Mouse (Mus musculus) midbrain, embryonic 15.5 days (tissue): ENCODE results near the gene Atg4a. TPM values are rescaled to one million over a fixed set of nuclear protein-coding genes. Genes with fewer than 3 reads are reported as not detected.

Experiments
- ATAC-seq: fragments of 200-750 bp; cut with Nextera tagmentation; replicated peaks from 2 replicates; pipeline ENCODE4 v1.8.0; 2017; ENCODE audit warnings: moderate TSS enrichment
- H3K27ac ChIP-seq: fragments of 300-500 bp; sonication (generic); 2 replicates; pipeline ENCODE4 v1.5.1; 2015; ENCODE audit warnings: mild to moderate bottlenecking, inconsistent platforms
- H3K27me3 ChIP-seq: fragments of 300-500 bp; sonication (generic); replicated peaks from 2 replicates; pipeline ENCODE4 v1.6.1; 2015; ENCODE audit warnings: inconsistent platforms
- H3K36me3 ChIP-seq: fragments of 300-500 bp; sonication (generic); replicated peaks from 2 replicates; pipeline ENCODE4 v1.6.1; 2015; ENCODE audit warnings: inconsistent platforms
- H3K4me1 ChIP-seq: fragments of 300-500 bp; sonication (generic); 2 replicates; pipeline ENCODE4 v1.6.1; 2015; ENCODE audit warnings: inconsistent platforms
- H3K4me2 ChIP-seq: fragments of 300-500 bp; sonication (generic); 2 replicates; pipeline ENCODE4 v1.6.1; 2015; ENCODE audit warnings: inconsistent platforms, mild to moderate bottlenecking, moderate library complexity
- H3K4me3 ChIP-seq: fragments of 300-500 bp; sonication (generic); 2 replicates; pipeline ENCODE4 v1.5.1; 2015; ENCODE audit warnings: mild to moderate bottlenecking, inconsistent platforms
- H3K9ac ChIP-seq: fragments of 300-500 bp; sonication (generic); 2 replicates; pipeline ENCODE4 v1.6.1; 2015; ENCODE audit warnings: mild to moderate bottlenecking, inconsistent platforms
- H3K9me3 ChIP-seq: fragments of 300-500 bp; sonication (generic); 2 replicates; pipeline ENCODE4 v1.6.1; 2016; ENCODE audit warnings: inconsistent platforms
- WGBS: fragments of 180-500 bp; shearing (Covaris S2); methylation state at CpG from one replicate; pipeline ENCODE4 v1.1.7; 2015; ENCODE audit warnings: mixed read lengths; 5-methylcytosine and 5-hydroxymethylcytosine counted together
- polyA plus RNA-seq: library from polyadenylated mRNA; unstranded; fragments of >200 nt; fragmentation: Nextera tagmentation; extraction: Ambion mirVana; gene quantifications from 2 replicates; pipeline ENCODE4 v1.2.1, GENCODE M21; 2015

Atg4a gene
- 8.3 and 9.3 TPM in 2 replicates for polyA plus RNA-seq

DNA sequence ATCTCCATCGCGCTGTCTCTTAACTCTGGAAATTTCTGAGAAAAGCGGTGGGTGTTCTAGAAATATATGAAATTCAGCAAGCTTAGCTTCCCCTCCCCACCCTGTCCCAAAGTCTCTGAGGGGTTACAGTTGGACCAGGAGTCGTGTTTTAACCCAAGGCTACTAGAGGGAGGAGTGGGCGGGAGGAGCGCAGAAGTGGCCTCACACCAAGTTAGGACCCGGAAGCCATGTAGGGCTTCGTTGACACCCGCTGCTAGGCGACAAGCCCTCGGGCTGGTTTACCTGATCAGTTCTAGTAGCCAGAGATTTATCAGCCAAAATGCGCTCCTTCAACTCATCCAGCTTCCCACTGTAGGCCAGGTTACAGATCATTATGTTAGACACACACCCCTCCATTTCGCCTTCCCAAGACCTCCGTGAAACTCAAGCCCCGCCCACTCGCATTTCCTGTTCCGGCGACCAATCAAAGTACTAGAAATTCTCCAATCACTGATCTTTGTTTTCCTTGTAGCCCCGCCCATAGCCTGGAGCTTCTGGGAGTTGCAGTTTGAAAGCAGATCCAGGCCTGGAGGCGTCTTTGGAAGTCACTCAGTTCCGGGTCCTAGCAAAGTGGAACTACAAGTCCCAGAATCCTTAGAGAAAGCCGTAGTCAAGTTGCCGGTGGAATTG is at the start of gene Atg4a, which contains the start of gene Psmd10:
Gene Atg4a (plus strand): TSS at position 636 of the 669 bp plus-strand sequence.
Gene Psmd10 (minus strand): TSS at position 457 of the 669 bp plus-strand sequence.
- Histone ChIP-seq H3K27ac (peak within 1 kb of the TSS; percentile 66), H3K4me1 (no peaks in the 10 kb centered on the region), H3K9me3 (no peaks in the 10 kb centered on the region), H3K4me3 (peak within 1 kb of the TSS; percentile 55), H3K9ac (peak within 1 kb of the TSS; percentile 55), H3K27me3 (peaks cover 6% of the 10 kb centered on the region), H3K36me3 (no peaks in the 10 kb centered on the region), H3K4me2 (peak within 1 kb of the TSS; percentile 53)
- WGBS, result 19% methylated on average over 23 of the region's 23 CpGs
- ATAC-seq, result peak; percentile 99

DNA sequence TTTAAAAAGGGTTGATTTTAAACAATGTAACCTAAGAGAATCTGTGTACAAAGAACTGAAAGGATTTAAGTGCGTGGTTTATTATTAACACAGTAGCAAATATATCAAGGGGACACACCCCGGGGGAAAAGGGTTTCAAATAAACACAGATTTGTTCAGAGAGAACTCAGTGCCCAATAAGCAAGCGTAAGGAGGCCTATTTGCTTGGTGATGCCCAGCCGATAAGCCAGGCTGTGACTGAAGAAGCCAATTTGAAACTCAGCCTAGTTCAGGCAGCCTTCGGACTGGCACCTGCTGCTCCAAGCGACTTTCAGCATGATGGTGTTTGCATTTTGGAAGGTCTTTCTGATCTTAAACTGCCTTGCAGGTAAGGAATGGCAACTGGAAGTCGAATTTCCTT is 49.3 kb upstream of the Atg4a start, which contains the start of gene Vsig1:
Gene Vsig1 (plus strand): TSS at position 249 of the 400 bp plus-strand sequence.
- H3K4me2 ChIP-seq, result no peak within 1 kb of the TSS
- H3K9ac ChIP-seq, result no peak within 1 kb of the TSS
- H3K4me3 ChIP-seq, result no peak within 1 kb of the TSS
- WGBS, result 78% methylated on average over 7 of the region's 7 CpGs
- no peaks in the 10 kb centered on the region for H3K36me3 ChIP-seq
- 0 out of 2 replicates have a peak, but pooled peaks cover 2% of the 10 kb centered on the region for H3K27me3 ChIP-seq
- H3K4me1 ChIP-seq, result no peaks in the 10 kb centered on the region
- ATAC-seq, result no peak
- no peak within 1 kb of the TSS for H3K27ac ChIP-seq
- H3K9me3 ChIP-seq, result no peaks in the 10 kb centered on the region

DNA sequence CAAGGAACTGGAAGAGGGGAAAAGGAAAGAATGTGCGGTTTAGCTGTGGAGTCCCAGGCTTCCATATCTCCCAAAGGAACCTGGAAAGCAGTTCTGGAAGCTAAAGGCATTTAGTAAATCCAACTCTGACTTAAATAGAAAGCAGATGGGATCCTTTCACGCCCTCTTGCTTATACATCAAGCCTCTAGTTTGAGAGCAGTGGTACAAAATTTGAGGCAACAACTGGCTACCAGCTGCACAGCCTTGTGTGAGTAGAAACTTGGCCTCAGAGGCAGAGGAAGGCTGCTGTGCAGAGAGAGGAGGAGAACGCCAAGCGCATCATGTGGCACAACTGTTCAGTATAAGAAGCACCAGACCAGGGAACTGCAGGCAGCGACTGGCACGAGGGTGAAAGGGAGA is 35.4 kb upstream of the Atg4a start:
- Histone ChIP-seq H3K4me3 (no peak overlapping the region), H3K4me2 (no peak overlapping the region), H3K9ac (no peak overlapping the region), H3K36me3 (no peaks in the 10 kb centered on the region), H3K27ac (no peak overlapping the region), H3K9me3 (no peaks in the 10 kb centered on the region), H3K4me1 (no peaks in the 10 kb centered on the region), H3K27me3 (peaks cover 32% of the 10 kb centered on the region)
- 83% methylated on average over 6 of the region's 6 CpGs for whole genome bisulfite sequencing
- ATAC-seq, result no peak

DNA sequence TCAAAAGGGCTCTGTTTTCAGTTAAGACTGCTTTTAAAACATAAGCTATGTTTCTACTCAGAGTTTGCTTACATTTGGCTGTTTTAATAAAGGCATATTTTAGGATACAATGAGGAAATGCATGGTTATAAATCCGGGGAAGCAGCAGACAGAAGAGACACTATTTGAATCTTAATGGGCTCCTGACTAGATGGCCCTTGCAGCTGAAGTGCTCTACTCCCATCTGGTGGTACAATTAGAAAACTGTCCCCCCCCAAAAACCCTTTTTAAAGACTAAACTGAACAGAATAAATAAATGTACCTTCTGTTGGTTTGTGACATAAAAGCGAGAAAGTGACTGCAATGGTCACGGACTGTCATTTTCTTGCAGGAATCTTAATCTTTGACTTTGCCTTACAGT is 24.6 kb upstream of the Atg4a start:
- H3K4me2 ChIP-seq, result no peak overlapping the region
- H3K4me3 ChIP-seq, result no peak overlapping the region
- no peak overlapping the region for H3K27ac ChIP-seq
- H3K4me1 ChIP-seq, result no peaks in the 10 kb centered on the region
- H3K9me3 ChIP-seq, result no peaks in the 10 kb centered on the region
- peak; percentile 74; the same call in 1 of the 2 replicates for ATAC-seq
- WGBS, result 66% methylated on average over 3 of the region's 3 CpGs
- H3K36me3 ChIP-seq, result no peaks in the 10 kb centered on the region
- no peak overlapping the region for H3K9ac ChIP-seq
- peaks cover 26% of the 10 kb centered on the region for H3K27me3 ChIP-seq

DNA sequence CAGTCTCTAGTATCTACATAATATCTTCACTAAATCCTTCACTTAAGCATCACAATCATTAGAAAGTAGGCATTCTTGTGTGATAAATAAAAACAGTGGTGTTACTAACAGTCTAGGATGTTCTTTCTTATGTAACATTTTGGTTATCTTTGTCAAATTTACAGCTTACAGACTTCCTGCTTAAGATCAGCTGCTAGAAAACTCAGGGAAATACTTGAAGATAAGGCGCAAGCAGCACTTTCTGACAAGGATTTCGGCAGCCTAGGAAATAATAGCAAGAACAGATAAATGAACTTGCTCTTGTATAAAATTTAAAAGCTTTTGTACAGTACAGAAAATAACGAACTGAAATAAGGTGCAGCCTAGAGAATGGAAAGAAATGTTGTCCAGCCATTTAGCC is 23.4 kb upstream of the Atg4a start:
- H3K27ac ChIP-seq, result no peak overlapping the region
- no peak overlapping the region for H3K9ac ChIP-seq
- H3K4me1 ChIP-seq, result no peaks in the 10 kb centered on the region
- no peaks in the 10 kb centered on the region for H3K36me3 ChIP-seq
- peaks cover 18% of the 10 kb centered on the region for H3K27me3 ChIP-seq
- H3K4me2 ChIP-seq, result no peak overlapping the region
- no peak for ATAC-seq
- no peak overlapping the region for H3K4me3 ChIP-seq
- WGBS, result 86% methylated on average over 3 of the region's 3 CpGs
- no peaks in the 10 kb centered on the region for H3K9me3 ChIP-seq

DNA sequence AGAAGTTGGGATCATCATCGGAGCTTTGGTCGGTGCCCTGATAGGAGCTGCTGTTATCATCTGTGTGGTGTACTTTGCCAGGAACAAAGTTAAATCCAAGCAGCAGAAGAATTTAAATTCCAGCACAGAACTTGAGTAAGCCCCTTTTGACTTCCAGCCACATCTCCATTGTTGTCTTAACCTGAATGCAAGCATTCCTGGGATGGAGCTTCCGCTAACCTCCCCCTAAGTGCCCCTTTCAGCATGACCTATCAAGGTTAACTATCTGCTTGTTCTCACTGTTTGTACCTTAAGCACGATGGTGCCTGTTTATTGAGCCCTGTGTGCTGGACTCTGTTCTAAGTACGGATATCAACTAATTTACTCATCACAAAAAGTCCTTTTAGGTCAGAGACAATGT is 20.4 kb upstream of the Atg4a start:
- Histone ChIP-seq H3K9ac (no peak overlapping the region), H3K27me3 (peaks cover 21% of the 10 kb centered on the region), H3K4me1 (no peaks in the 10 kb centered on the region), H3K4me2 (no peak overlapping the region), H3K36me3 (no peaks in the 10 kb centered on the region), H3K27ac (no peak overlapping the region), H3K4me3 (no peak overlapping the region), H3K9me3 (no peaks in the 10 kb centered on the region)
- 78% methylated on average over 5 of the region's 5 CpGs for WGBS
- ATAC-seq, result no peak

DNA sequence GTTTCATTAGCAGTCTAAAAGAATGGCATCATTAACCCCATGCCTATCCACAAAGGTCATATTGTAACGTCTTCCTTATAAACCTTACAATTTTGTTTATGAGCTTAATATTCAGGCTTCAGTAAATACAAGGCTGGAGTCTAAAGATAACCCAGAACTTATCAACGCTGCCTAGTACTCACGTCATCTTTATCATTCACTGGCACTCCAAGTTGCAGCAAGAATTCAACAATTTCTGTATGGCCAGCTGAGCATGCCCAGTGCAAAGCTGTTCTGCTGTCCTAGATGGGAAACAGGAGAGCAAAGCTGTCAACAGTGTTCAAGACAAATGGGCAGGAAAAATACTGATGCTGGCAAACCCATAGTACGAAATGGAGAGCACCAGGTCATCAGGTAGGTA is 3.1 kb upstream of the Atg4a start:
- no peak overlapping the region for H3K27ac ChIP-seq
- H3K4me3 ChIP-seq, result no peak overlapping the region
- H3K27me3 ChIP-seq, result peaks cover 9% of the 10 kb centered on the region
- no peak for ATAC-seq
- H3K36me3 ChIP-seq, result no peaks in the 10 kb centered on the region
- H3K4me1 ChIP-seq, result no peaks in the 10 kb centered on the region
- H3K9ac ChIP-seq, result no peak overlapping the region
- WGBS, result 96% methylated on average over 4 of the region's 4 CpGs
- no peaks in the 10 kb centered on the region for H3K9me3 ChIP-seq
- no peak overlapping the region for H3K4me2 ChIP-seq

DNA sequence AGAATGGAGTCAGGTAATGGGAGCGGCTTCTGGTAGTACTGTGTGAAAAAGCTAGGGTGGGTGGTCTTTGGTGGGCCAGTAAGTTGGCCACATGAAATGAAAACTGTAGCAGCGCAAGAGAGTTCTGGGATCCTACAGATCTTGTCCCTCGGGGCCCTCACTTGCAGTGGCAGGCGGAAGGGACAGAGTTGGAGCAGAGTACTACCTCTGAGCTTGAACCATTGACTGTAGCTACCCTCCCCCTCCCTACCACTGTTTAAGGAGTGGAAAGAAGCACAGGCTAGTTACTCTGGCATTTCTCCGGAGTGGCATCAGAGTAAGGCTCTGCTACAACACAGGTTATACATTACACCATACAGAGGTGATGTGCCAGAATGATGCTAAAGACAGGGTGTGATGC is 252 bp downstream of the Atg4a start:
- Histone ChIP-seq H3K27me3 (peaks cover 6% of the 10 kb centered on the region), H3K36me3 (no peaks in the 10 kb centered on the region), H3K4me1 (no peaks in the 10 kb centered on the region), H3K9me3 (no peaks in the 10 kb centered on the region), H3K4me3 (peak overlapping the region; percentile 55), H3K9ac (peak overlapping the region; percentile 26), H3K27ac (no peak overlapping the region), H3K4me2 (peak overlapping the region; percentile 53)
- 28% methylated on average over 5 of the region's 5 CpGs for WGBS
- ATAC-seq, result peak; percentile 83

DNA sequence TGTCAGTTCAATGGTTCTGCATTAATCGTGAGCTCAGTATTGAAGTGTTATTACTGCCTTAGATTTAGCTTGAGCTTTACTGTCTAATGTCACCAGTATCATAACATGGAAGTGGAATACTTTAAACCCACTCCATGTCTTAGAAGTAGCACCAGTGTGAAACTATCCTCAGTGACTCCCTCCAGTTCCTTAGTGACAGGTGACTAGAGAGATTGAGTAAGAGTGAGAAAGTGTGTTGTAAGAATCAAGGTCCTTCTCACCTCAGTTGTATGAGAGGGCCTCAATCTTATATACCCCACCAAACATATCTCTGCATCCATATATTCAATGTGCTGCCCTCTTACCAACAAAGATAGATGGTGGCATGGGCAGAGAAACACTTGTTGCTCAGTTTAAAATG is 22.2 kb downstream of the Atg4a start:
- H3K4me2 ChIP-seq, result no peak overlapping the region
- 88% methylated on average over 1 of the region's 1 CpGs for WGBS
- H3K36me3 ChIP-seq, result no peaks in the 10 kb centered on the region
- no peak for ATAC-seq
- H3K9me3 ChIP-seq, result no peaks in the 10 kb centered on the region
- no peak overlapping the region for H3K27ac ChIP-seq
- H3K27me3 ChIP-seq, result peaks cover 30% of the 10 kb centered on the region; the same call in 1 of the 2 replicates
- H3K4me1 ChIP-seq, result no peaks in the 10 kb centered on the region
- no peak overlapping the region for H3K9ac ChIP-seq
- no peak overlapping the region for H3K4me3 ChIP-seq

DNA sequence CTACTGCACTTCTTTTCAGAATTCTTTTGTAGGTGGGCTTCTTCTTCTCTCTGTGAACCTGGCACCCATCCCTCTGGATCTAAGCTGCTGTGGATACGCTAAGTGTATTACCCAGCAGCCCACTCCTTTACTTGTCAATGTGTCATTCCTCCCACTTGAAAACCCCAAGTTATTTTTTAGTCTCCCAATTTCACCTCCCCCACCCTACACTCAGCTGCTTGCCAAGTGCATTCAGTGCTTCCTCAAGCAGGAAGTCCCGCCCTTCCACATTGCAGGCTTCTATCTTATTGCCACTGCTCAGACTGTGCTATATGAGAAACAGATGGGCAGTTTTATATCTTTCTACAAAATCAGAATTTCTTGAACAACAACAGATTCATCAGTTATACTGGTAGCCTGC is 22.8 kb downstream of the Atg4a start:
- H3K9ac ChIP-seq, result no peak overlapping the region
- no peak for ATAC-seq
- WGBS, result 68% methylated on average over 2 of the region's 2 CpGs
- H3K27ac ChIP-seq, result no peak overlapping the region
- H3K4me3 ChIP-seq, result no peak overlapping the region
- H3K9me3 ChIP-seq, result no peaks in the 10 kb centered on the region
- H3K4me2 ChIP-seq, result no peak overlapping the region
- no peaks in the 10 kb centered on the region for H3K36me3 ChIP-seq
- H3K4me1 ChIP-seq, result no peaks in the 10 kb centered on the region
- H3K27me3 ChIP-seq, result peaks cover 30% of the 10 kb centered on the region; the same call in 1 of the 2 replicates

DNA sequence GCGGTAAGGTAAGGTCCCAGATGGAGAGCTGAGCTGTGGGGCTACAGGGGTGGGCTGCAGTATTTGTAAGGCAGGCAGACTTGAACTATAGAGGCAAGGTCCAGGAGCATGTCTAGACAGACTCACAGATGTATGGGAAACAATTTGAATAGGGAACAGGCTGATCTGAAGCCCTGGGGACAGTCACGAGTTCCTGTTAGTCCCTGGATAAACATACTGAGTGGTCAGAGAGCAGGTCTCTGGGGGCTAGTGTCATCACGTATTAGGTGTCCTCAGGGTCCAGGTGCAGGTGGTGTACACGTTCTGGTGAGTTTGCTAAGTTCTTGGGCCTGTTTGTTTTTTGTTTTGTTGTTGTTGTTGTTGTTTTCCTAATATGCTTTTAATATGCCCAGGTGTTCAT is 23.5 kb downstream of the Atg4a start:
- no peak for ATAC-seq
- H3K4me2 ChIP-seq, result no peak overlapping the region
- 75% methylated on average over 4 of the region's 4 CpGs for WGBS

DNA sequence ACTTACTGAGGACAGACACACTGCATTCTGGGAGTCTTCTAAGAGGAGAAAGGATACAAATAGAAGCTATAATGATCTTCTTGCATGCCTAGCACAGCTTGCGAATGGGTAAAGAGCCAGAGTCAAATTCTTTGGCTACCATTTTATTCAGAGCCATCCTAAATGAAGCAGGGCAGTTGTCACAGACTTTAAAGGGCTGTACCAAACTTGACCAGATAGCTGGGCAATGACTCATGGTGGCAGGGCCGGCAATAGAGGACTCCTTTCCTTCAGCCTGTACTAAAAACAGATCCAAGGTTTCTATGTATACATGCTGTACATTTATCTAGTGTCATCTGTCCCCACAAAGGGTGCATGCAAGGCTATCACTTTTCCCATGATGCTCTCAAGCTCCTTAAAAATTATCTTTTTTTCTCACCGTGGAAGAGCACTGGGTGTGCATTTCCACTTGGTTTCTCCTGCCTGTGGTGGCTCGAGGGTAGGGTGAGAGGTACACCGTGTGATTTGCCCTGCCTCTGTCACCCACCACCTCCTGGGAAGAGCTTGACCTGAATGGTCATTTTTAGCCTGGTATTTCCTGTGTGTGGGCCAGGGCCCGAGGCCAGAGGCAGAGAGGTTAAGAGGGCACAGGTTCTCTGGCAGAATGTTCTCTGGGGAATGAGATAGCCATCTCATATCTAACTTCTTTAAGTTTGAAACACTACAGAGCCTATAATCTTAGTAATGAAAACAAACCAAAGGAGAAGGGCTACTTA is 26.7 kb downstream of the Atg4a start:
- H3K4me2 ChIP-seq, result no peak overlapping the region

More for the DNA sequence above, 23.5 kb downstream of the Atg4a start:
- no peak overlapping the region for H3K27ac ChIP-seq
- no peaks in the 10 kb centered on the region for H3K4me1 ChIP-seq
- no peak overlapping the region for H3K9ac ChIP-seq
- H3K27me3 ChIP-seq, result peaks cover 32% of the 10 kb centered on the region; the same call in 1 of the 2 replicates
- H3K4me3 ChIP-seq, result no peak overlapping the region
- H3K36me3 ChIP-seq, result no peaks in the 10 kb centered on the region
- H3K9me3 ChIP-seq, result no peaks in the 10 kb centered on the region

More for the DNA sequence above, 26.7 kb downstream of the Atg4a start:
- no peak for ATAC-seq
- no peaks in the 10 kb centered on the region for H3K36me3 ChIP-seq
- H3K27me3 ChIP-seq, result peaks cover 35% of the 10 kb centered on the region; the same call in 1 of the 2 replicates
- 67% methylated on average over 6 of the region's 6 CpGs for WGBS
- H3K4me3 ChIP-seq, result no peak overlapping the region
- H3K4me1 ChIP-seq, result no peaks in the 10 kb centered on the region
- H3K9ac ChIP-seq, result no peak overlapping the region
- no peak overlapping the region for H3K27ac ChIP-seq
- H3K9me3 ChIP-seq, result no peaks in the 10 kb centered on the region
